Mouse (Mus musculus) heart, embryonic 13.5 days (tissue): Measurements from ENCODE around the gene Gm11077. TPM values are rescaled to one million over a fixed set of nuclear protein-coding genes. Genes with fewer than 3 reads are reported as not detected.

Experiments
- ATAC-seq: fragments of 200-750 bp; cut with Nextera tagmentation; 2 replicates; pipeline ENCODE4 v1.8.0; 2017; ENCODE audit warnings: moderate TSS enrichment; ENCODE audit not compliant: insufficient number of reproducible peaks, low FRiP score, low TSS enrichment; ENCODE audit errors: extremely low read depth
- H3K27ac ChIP-seq: fragments of 300-500 bp; sonication (generic); replicated peaks from 2 replicates; pipeline ENCODE4 v1.5.1; 2015; ENCODE audit warnings: moderate library complexity, mild to moderate bottlenecking, inconsistent platforms
- H3K27me3 ChIP-seq: fragments of 300-500 bp; sonication (generic); replicated peaks from 2 replicates; pipeline ENCODE4 v1.6.1; 2015; ENCODE audit warnings: mild to moderate bottlenecking, inconsistent platforms
- H3K36me3 ChIP-seq: fragments of 300-500 bp; sonication (generic); 2 replicates; pipeline ENCODE4 v1.6.1; 2015; ENCODE audit warnings: mild to moderate bottlenecking, inconsistent platforms
- H3K4me1 ChIP-seq: fragments of 300-500 bp; sonication (generic); 2 replicates; pipeline ENCODE4 v1.6.1; 2015; ENCODE audit warnings: inconsistent platforms
- H3K4me2 ChIP-seq: fragments of 300-500 bp; sonication (generic); 2 replicates; pipeline ENCODE4 v1.6.1; 2015; ENCODE audit warnings: inconsistent platforms, mild to moderate bottlenecking, moderate library complexity
- H3K4me3 ChIP-seq: fragments of 300-500 bp; sonication (generic); 2 replicates; pipeline ENCODE4 v1.5.1; 2015; ENCODE audit warnings: moderate library complexity, mild to moderate bottlenecking, inconsistent platforms
- H3K9ac ChIP-seq: fragments of 300-500 bp; sonication (generic); 2 replicates; pipeline ENCODE4 v1.6.1; 2015; ENCODE audit warnings: inconsistent platforms, mild to moderate bottlenecking, moderate library complexity
- H3K9me3 ChIP-seq: fragments of 300-500 bp; sonication (generic); 2 replicates; pipeline ENCODE4 v1.6.1; 2016; ENCODE audit warnings: inconsistent platforms
- WGBS: fragments of 180-500 bp; shearing (Covaris S2); methylation state at CpG from one replicate; pipeline ENCODE4 v1.1.7; 2015; ENCODE audit warnings: mixed read lengths; 5-methylcytosine and 5-hydroxymethylcytosine counted together
- polyA plus RNA-seq: library from polyadenylated mRNA; unstranded; fragments of >200 nt; fragmentation: Nextera tagmentation; extraction: Ambion mirVana; gene quantifications from 2 replicates; pipeline ENCODE4 v1.2.1, GENCODE M21; 2015

Gm11077 gene
- polyA plus RNA-seq, 1 experiment from 2014 or later: not detected

GRCm38 (mm10) chr6:140747591-140747990 is 18.5 kb downstream of the Gm11077 start:
- Histone ChIP-seq H3K4me2 (no peak overlapping the region), H3K9ac (no peak overlapping the region), H3K36me3 (no peaks in the 10 kb centered on the region), H3K4me1 (peaks cover 12% of the 10 kb centered on the region), H3K27me3 (no peaks in the 10 kb centered on the region), H3K9me3 (peaks cover 8% of the 10 kb centered on the region), H3K4me3 (no peak overlapping the region), H3K27ac (no peak overlapping the region)
- WGBS: 73% methylated on average over 2 of the region's 2 CpGs
- ATAC-seq: no peak

DNA sequence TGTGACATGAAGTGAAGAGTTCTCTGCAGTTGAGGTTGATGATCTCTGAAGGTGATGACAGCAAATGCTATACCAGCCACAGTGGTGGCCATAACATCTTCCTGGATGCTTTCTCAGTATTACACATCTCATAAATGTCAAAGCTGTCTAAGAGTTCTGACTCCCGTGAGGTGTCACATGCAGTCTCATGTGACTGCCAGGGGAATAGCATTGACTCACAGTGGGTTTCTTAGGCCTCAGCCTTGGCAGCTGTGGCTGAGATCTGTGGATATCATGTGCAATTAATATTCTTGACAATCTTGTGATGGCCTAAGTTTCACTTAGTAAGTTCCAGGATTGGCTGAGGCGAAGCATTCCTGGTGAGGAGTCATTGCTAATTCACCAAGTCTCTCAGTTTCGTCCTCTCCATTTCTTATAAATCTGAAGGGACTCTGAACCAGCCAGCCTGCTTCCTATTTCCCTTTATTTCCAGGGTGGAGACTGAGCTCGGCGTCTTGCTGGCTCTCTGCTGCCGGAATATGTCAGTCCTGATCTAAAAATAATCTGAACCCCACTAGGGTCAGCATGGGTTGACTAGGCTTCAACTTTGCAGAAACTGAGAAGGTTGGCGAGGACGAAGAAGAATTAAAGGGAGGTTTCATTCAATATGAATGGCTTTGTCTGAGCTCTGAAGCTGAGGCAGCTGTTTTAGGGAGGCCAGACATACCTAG is 21.4 kb downstream of the Gm11077 start:
- peaks cover 12% of the 10 kb centered on the region for H3K4me1 ChIP-seq
- no peak overlapping the region for H3K4me3 ChIP-seq
- H3K4me2 ChIP-seq: no peak overlapping the region
- WGBS: 51% methylated on average over 8 of the region's 8 CpGs
- H3K27me3 ChIP-seq: no peaks in the 10 kb centered on the region
- H3K27ac ChIP-seq: no peak overlapping the region
- H3K9ac ChIP-seq: no peak overlapping the region
- H3K9me3 ChIP-seq: peaks cover 8% of the 10 kb centered on the region
- no peaks in the 10 kb centered on the region for H3K36me3 ChIP-seq
- ATAC-seq: no peak

GRCm38 (mm10) chr6:140766365-140766764 is 37.3 kb downstream of the Gm11077 start:
- H3K9me3 ChIP-seq: no peaks in the 10 kb centered on the region
- H3K27ac ChIP-seq: no peak overlapping the region
- 33% methylated on average over 9 of the region's 9 CpGs for WGBS
- no peaks in the 10 kb centered on the region for H3K27me3 ChIP-seq
- ATAC-seq: no peak
- H3K4me3 ChIP-seq: no peak overlapping the region
- H3K9ac ChIP-seq: no peak overlapping the region
- H3K4me1 ChIP-seq: no peaks in the 10 kb centered on the region
- 0 out of 2 replicates have a peak overlapping the region, but pooled peaks have one; percentile 8 for H3K4me2 ChIP-seq
- no peaks in the 10 kb centered on the region for H3K36me3 ChIP-seq

DNA sequence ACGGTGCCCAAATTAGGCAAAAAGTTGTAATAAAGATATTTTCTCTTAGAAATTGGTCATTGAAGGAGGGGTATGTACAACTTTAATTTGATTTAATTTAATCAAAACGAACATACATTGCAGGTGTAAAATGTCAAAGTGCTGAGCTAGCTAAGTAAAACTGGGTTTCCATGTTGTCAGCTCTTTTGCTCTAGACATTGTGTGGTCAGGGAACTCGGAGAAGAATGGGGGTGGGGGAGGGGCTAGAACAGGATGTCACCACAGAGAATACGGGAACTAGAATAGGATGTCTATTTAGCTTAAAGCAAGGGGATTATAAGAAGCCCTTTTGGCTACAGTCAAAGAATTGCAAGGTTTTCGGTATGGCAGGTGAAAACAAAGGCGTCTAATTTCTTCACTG is 38.2 kb downstream of the Gm11077 start:
- Histone ChIP-seq H3K4me2 (no peak overlapping the region), H3K27ac (peak overlapping the region; percentile 41; the same call in 1 of the 2 replicates), H3K4me1 (no peaks in the 10 kb centered on the region), H3K4me3 (no peak overlapping the region), H3K9ac (no peak overlapping the region), H3K27me3 (no peaks in the 10 kb centered on the region), H3K9me3 (no peaks in the 10 kb centered on the region), H3K36me3 (no peaks in the 10 kb centered on the region)
- 58% methylated on average over 6 of the region's 6 CpGs for WGBS
- ATAC-seq: no peak

- Histone ChIP-seq H3K4me1 (no peaks in the 10 kb centered on the region), H3K27ac (no peak overlapping the region), H3K4me3 (no peak overlapping the region), H3K27me3 (no peaks in the 10 kb centered on the region), H3K9ac (no peak overlapping the region), H3K9me3 (no peaks in the 10 kb centered on the region), H3K4me2 (no peak overlapping the region), H3K36me3 (no peaks in the 10 kb centered on the region)
- no peak for ATAC-seq
- 74% methylated on average over 8 of the region's 8 CpGs for WGBS
These were observed 39.1 kb downstream of the Gm11077 start for GRCm38 (mm10) chr6:140768180-140768579.

DNA sequence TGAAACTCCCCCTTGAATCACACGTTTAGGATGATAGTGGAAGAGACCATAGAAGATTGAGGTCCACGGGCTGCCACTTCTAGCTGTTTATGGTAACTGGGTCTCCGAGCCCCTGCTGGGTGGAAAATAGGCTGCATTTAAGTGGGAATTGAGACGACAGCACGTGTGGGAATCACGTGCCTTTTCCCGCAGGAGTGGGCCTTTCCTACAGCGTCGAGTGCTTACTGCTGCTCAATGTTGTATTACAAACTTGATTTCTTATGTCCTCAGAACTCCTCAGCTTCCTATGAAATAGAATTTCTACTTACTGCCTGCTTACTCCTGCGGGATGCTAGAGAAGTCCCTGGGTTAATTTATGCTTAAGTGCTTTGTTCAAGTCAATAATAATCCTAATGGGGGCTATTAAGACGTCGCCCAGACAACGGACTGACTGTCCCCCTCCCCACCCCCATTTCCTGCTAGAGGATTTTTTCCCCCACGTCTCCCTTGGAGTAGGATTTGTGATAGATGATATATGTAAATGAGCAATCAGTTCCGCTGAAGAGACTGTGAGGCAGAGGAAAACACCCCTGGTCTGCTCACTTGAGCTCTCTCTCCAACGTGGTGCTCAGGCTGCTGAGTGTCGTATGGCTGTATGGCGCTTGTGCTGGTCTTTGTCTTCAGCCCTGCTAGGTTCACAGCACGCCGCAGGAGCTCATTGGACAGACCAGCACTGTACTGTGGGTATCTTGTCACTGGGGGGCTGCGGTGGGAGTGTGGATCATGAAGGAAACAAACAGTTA is 40.0 kb downstream of the Gm11077 start:
- no peak for ATAC-seq
- Histone ChIP-seq H3K27ac (no peak overlapping the region), H3K4me3 (no peak overlapping the region), H3K4me2 (no peak overlapping the region), H3K4me1 (no peaks in the 10 kb centered on the region), H3K36me3 (no peaks in the 10 kb centered on the region), H3K9me3 (no peaks in the 10 kb centered on the region), H3K9ac (no peak overlapping the region), H3K27me3 (no peaks in the 10 kb centered on the region)
- 70% methylated on average over 21 of the region's 21 CpGs for WGBS

- ATAC-seq: no peak
- Histone ChIP-seq H3K9me3 (no peaks in the 10 kb centered on the region), H3K27ac (no peak overlapping the region), H3K4me3 (no peak overlapping the region), H3K9ac (no peak overlapping the region), H3K4me2 (no peak overlapping the region), H3K36me3 (no peaks in the 10 kb centered on the region), H3K27me3 (no peaks in the 10 kb centered on the region), H3K4me1 (no peaks in the 10 kb centered on the region)
- WGBS: 84% methylated on average over 8 of the region's 8 CpGs
These were observed 47.2 kb downstream of the Gm11077 start for GRCm38 (mm10) chr6:140776274-140776673.

GRCm38 (mm10) chr6:140782524-140782923 is 53.4 kb downstream of the Gm11077 start:
- Histone ChIP-seq H3K4me2 (no peak overlapping the region), H3K4me1 (no peaks in the 10 kb centered on the region), H3K4me3 (no peak overlapping the region), H3K36me3 (no peaks in the 10 kb centered on the region), H3K9ac (no peak overlapping the region), H3K27me3 (no peaks in the 10 kb centered on the region), H3K27ac (no peak overlapping the region), H3K9me3 (no peaks in the 10 kb centered on the region)
- ATAC-seq: no peak
- WGBS: 90% methylated on average over 6 of the region's 6 CpGs

DNA sequence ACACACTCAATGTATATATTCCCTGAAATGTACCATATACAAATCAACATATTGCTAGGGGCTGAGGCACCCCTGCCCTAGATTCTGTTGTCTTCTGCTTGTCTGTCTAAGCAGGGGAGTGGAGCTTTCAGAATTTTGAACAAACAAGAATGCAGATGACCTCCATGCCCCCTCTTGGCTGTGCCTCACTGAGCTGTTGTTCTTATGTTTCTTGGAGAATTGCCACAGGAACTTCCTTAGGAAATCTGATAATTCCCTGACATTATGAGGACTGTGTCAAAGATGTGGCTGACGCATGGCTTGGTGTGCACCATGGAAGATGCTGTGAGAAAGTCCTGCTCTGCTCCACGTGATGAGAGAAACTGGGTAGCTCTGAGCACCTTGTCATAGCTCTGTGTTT is 57.0 kb downstream of the Gm11077 start:
- WGBS: 42% methylated on average over 2 of the region's 2 CpGs
- no peak overlapping the region for H3K4me2 ChIP-seq
- H3K4me1 ChIP-seq: no peaks in the 10 kb centered on the region
- H3K9me3 ChIP-seq: no peaks in the 10 kb centered on the region
- no peaks in the 10 kb centered on the region for H3K36me3 ChIP-seq
- H3K9ac ChIP-seq: no peak overlapping the region
- no peak overlapping the region for H3K27ac ChIP-seq
- ATAC-seq: no peak
- no peaks in the 10 kb centered on the region for H3K27me3 ChIP-seq
- H3K4me3 ChIP-seq: no peak overlapping the region

GRCm38 (mm10) chr6:140789850-140790249 is 60.8 kb downstream of the Gm11077 start:
- Histone ChIP-seq H3K36me3 (no peaks in the 10 kb centered on the region), H3K4me3 (no peak overlapping the region), H3K27ac (no peak overlapping the region), H3K9ac (no peak overlapping the region), H3K4me2 (no peak overlapping the region), H3K27me3 (no peaks in the 10 kb centered on the region), H3K9me3 (no peaks in the 10 kb centered on the region), H3K4me1 (no peaks in the 10 kb centered on the region)
- WGBS: 37% methylated on average over 3 of the region's 3 CpGs
- no peak for ATAC-seq

- no peaks in the 10 kb centered on the region for H3K36me3 ChIP-seq
- ATAC-seq: no peak
- H3K27ac ChIP-seq: no peak overlapping the region
- WGBS: 79% methylated on average over 6 of the region's 6 CpGs
- H3K27me3 ChIP-seq: no peaks in the 10 kb centered on the region
- no peaks in the 10 kb centered on the region for H3K9me3 ChIP-seq
- H3K4me1 ChIP-seq: no peaks in the 10 kb centered on the region
- no peak overlapping the region for H3K9ac ChIP-seq
- H3K4me3 ChIP-seq: no peak overlapping the region
- H3K4me2 ChIP-seq: no peak overlapping the region
These were observed 64.7 kb downstream of the Gm11077 start for GRCm38 (mm10) chr6:140793676-140794262.
